Mouse (Mus musculus) midbrain, embryonic 13.5 days (tissue): ENCODE results near the gene Speer4d. TPM values are rescaled to one million over a fixed set of nuclear protein-coding genes. Genes with fewer than 3 reads are reported as not detected.

Experiments used
- polyA plus RNA-seq: library from polyadenylated mRNA; unstranded; fragments of >200 nt; fragmentation: Nextera tagmentation; extraction: Ambion mirVana; gene quantifications from 2 replicates; pipeline ENCODE4 v1.2.1, GENCODE M21; 2015

Gene Speer4d
- polyA plus RNA-seq, 1 experiment from 2014 or later, result not detected

Other genes starting within 250 kb of the Speer4d start
- gene Gm21149, start 142.5 kb upstream of the Speer4d start, polyA plus RNA-seq, result not detected in 2 replicates
- gene Gm21190, start 89.8 kb upstream of the Speer4d start, polyA plus RNA-seq, result not detected in 2 replicates
- gene Gm21083, start 41.7 kb upstream of the Speer4d start, polyA plus RNA-seq, result not detected in 2 replicates
- not detected in 2 replicates for gene 4930572O03Rik, start 38.0 kb downstream of the Speer4d start, polyA plus RNA-seq
- not detected in 2 replicates for gene Speer4c, start 95.2 kb downstream of the Speer4d start, polyA plus RNA-seq